Mouse (Mus musculus): ENCODE measurements around the gene Lrrc25. TPM values are rescaled to one million over a fixed set of nuclear protein-coding genes. Genes with fewer than 3 reads are reported as not detected.
A peak's percentile ranks its signal among the peaks of the same experiment; 100 is the strongest.

Lrrc25 gene
- polyA plus RNA-seq, 2 experiments: 3.2 to 3.5 TPM

DNA sequence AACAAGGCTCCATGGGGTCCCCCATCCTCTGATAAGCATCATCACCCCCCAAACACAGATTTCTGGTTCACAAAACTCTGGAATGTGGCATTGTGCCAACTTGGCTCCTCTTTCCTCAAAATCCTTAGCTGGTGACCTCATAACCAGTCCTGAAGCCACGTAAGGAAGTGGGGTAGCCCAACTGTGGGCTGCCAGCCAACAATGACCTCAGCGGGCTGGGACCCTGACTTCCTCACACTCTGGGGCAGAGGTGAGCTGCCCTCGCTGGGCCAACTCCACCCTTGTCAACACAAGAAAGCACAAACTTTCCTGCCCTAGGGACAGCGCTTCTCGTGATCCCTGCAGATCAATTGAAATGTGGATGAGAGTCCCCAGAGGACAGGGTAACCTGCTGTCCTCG, 18.1 kb downstream of the Lrrc25 start:
- H3K27me3 ChIP-seq (ENCODE audit: control insufficient read depth, insufficient read depth, low read length): peaks cover 6% of the 10 kb centered on the region; the same call in 1 of the 2 replicates
- no peak for TF ChIP-seq POLR2A (IDR thresholded peaks at IDR 0.05; ENCODE audit: borderline replicate concordance, extremely low read depth, insufficient read depth, insufficient read length)
- no peak overlapping the region for H3K27ac ChIP-seq (replicated peaks; ENCODE audit: low read depth, low read length)
- no peaks in the 10 kb centered on the region for H3K9me3 ChIP-seq (ENCODE audit: control insufficient read depth, low read length)
- H3K36me3 ChIP-seq (ENCODE audit: control insufficient read depth, insufficient read depth, low read length): no peaks in the 10 kb centered on the region
- no peak overlapping the region for H3K4me3 ChIP-seq (replicated peaks; ENCODE audit: low read length)
- no peak overlapping the region for H3K4me2 ChIP-seq (replicated peaks; ENCODE audit: low read depth, low read length, severe bottlenecking)
- H3K9ac ChIP-seq (ENCODE audit: low read depth, low read length, severe bottlenecking): no peak overlapping the region
- no peak for ATAC-seq (ENCODE audit: low FRiP score, low read depth)
- peak; percentile 64 for DNase-seq (ENCODE audit: low spot score)
- WGBS: 49% methylated on average over 6 of the region's 6 CpGs
- H3K4me1 ChIP-seq (ENCODE audit: control insufficient read depth, insufficient read depth, low read length): peaks cover 19% of the 10 kb centered on the region

DNA sequence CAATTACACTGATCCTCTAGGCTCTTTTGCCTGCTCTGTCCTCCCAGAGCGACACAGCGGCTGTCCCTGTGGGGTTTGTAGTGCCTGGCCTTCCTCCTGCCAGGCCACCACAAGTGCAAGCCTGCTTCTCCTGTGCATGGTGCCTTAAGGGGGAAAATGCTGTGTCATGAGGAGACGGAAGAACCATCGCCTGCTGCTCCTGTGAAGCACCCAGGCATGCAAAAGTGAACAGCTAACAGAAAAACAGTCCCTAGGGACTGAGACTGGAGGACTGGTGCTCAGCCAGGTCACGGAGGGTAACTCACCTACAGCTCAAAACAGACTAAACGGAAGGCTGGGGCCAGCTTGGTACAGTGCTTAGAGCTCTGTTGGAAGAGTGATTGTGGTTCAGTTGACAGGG, 19.6 kb downstream of the Lrrc25 start:
- Histone ChIP-seq H3K9me3 (ENCODE audit: control insufficient read depth, low read length) (no peaks in the 10 kb centered on the region), H3K36me3 (ENCODE audit: control insufficient read depth, insufficient read depth, low read length) (no peaks in the 10 kb centered on the region), H3K4me1 (ENCODE audit: control insufficient read depth, insufficient read depth, low read length) (peaks cover 12% of the 10 kb centered on the region; the same call in 1 of the 2 replicates), H3K9ac (ENCODE audit: low read depth, low read length, severe bottlenecking) (no peak overlapping the region), H3K27ac (replicated peaks; ENCODE audit: low read depth, low read length) (no peak overlapping the region), H3K4me3 (replicated peaks; ENCODE audit: low read length) (no peak overlapping the region), H3K4me2 (replicated peaks; ENCODE audit: low read depth, low read length, severe bottlenecking) (no peak overlapping the region), H3K27me3 (ENCODE audit: control insufficient read depth, insufficient read depth, low read length) (peaks cover 6% of the 10 kb centered on the region; the same call in 1 of the 2 replicates)
- no peak for DNase-seq (ENCODE audit: low spot score)
- ATAC-seq (ENCODE audit: low FRiP score, low read depth): no peak
- TF ChIP-seq POLR2A (IDR thresholded peaks at IDR 0.05; ENCODE audit: borderline replicate concordance, extremely low read depth, insufficient read depth, insufficient read length): no peak
- 74% methylated on average over 6 of the region's 6 CpGs for WGBS

DNA sequence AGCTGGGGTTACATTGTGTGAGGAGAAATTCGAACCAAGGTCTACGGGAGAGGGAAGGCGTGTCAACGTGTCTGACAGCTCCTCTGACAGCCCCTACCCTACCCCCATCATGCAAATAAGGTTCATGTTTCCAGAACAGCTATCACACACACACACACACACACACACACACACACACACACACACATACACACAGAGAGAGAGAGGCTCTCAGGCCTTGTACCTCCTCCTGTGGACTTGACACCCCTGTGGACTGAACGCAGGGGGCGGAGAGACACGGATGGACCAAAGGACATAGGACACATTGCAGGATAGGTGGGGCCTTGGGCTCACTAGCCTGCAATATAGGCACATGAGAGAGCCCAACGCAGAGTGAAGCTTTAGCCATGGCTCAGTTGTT, 20.9 kb downstream of the Lrrc25 start:
- no peak overlapping the region for H3K27ac ChIP-seq (replicated peaks; ENCODE audit: low read depth, low read length)
- H3K27me3 ChIP-seq (ENCODE audit: control insufficient read depth, insufficient read depth, low read length): no peaks in the 10 kb centered on the region
- H3K36me3 ChIP-seq (ENCODE audit: control insufficient read depth, insufficient read depth, low read length): no peaks in the 10 kb centered on the region
- peaks cover 10% of the 10 kb centered on the region; the same call in 1 of the 2 replicates for H3K4me1 ChIP-seq (ENCODE audit: control insufficient read depth, insufficient read depth, low read length)
- no peak for DNase-seq (ENCODE audit: low spot score)
- no peak for TF ChIP-seq POLR2A (IDR thresholded peaks at IDR 0.05; ENCODE audit: borderline replicate concordance, extremely low read depth, insufficient read depth, insufficient read length)
- no peak overlapping the region for H3K4me3 ChIP-seq (replicated peaks; ENCODE audit: low read length)
- no peak overlapping the region for H3K4me2 ChIP-seq (replicated peaks; ENCODE audit: low read depth, low read length, severe bottlenecking)
- no peak for ATAC-seq (ENCODE audit: low FRiP score, low read depth)
- WGBS: 55% methylated on average over 8 of the region's 8 CpGs
- H3K9me3 ChIP-seq (ENCODE audit: control insufficient read depth, low read length): no peaks in the 10 kb centered on the region
- no peak overlapping the region for H3K9ac ChIP-seq (ENCODE audit: low read depth, low read length, severe bottlenecking)

DNA sequence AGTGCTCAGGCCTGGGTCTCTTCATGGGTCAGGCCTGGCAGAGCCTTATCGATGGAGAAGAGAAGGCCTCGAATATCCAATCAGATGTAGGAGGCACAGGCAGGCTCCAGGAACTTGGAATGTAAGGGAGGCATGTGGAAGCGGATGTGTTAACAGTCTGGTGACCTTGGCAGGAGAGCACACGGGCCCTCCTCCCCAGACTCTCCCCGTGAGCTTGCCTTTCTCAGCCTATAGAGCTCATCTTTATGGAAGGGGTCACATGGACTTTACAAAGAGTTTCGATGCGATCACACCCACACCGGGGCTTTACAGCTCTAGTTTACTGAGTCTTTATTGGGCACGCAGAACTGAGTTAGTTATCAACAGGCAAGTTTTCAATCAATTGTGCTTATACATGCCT, 22.8 kb downstream of the Lrrc25 start:
- no peaks in the 10 kb centered on the region for H3K9me3 ChIP-seq (ENCODE audit: control insufficient read depth, low read length)
- no peaks in the 10 kb centered on the region for H3K27me3 ChIP-seq (ENCODE audit: control insufficient read depth, insufficient read depth, low read length)
- H3K4me2 ChIP-seq (replicated peaks; ENCODE audit: low read depth, low read length, severe bottlenecking): no peak overlapping the region
- no peak overlapping the region for H3K27ac ChIP-seq (replicated peaks; ENCODE audit: low read depth, low read length)
- peaks cover 10% of the 10 kb centered on the region; the same call in 1 of the 2 replicates for H3K4me1 ChIP-seq (ENCODE audit: control insufficient read depth, insufficient read depth, low read length)
- no peaks in the 10 kb centered on the region for H3K36me3 ChIP-seq (ENCODE audit: control insufficient read depth, insufficient read depth, low read length)
- no peak overlapping the region for H3K9ac ChIP-seq (ENCODE audit: low read depth, low read length, severe bottlenecking)
- 0 out of 2 replicates have a peak, but pooled peaks have one; percentile 16 for ATAC-seq (ENCODE audit: low FRiP score, low read depth)
- TF ChIP-seq POLR2A (IDR thresholded peaks at IDR 0.05; ENCODE audit: borderline replicate concordance, extremely low read depth, insufficient read depth, insufficient read length): no peak
- no peak overlapping the region for H3K4me3 ChIP-seq (replicated peaks; ENCODE audit: low read length)
- DNase-seq (ENCODE audit: low spot score): no peak
- 54% methylated on average over 9 of the region's 9 CpGs for WGBS

GRCm38 (mm10) chr8:70643019-70643418, 27.1 kb downstream of the Lrrc25 start:
- TF ChIP-seq POLR2A (IDR thresholded peaks at IDR 0.05; ENCODE audit: borderline replicate concordance, extremely low read depth, insufficient read depth, insufficient read length): no peak
- 67% methylated on average over 3 of the region's 3 CpGs for WGBS
- Histone ChIP-seq H3K27ac (replicated peaks; ENCODE audit: low read depth, low read length) (no peak overlapping the region), H3K4me1 (ENCODE audit: control insufficient read depth, insufficient read depth, low read length) (peaks cover 19% of the 10 kb centered on the region), H3K4me2 (replicated peaks; ENCODE audit: low read depth, low read length, severe bottlenecking) (no peak overlapping the region), H3K27me3 (ENCODE audit: control insufficient read depth, insufficient read depth, low read length) (no peaks in the 10 kb centered on the region), H3K9ac (ENCODE audit: low read depth, low read length, severe bottlenecking) (no peak overlapping the region), H3K9me3 (ENCODE audit: control insufficient read depth, low read length) (no peaks in the 10 kb centered on the region), H3K4me3 (replicated peaks; ENCODE audit: low read length) (no peak overlapping the region), H3K36me3 (ENCODE audit: control insufficient read depth, insufficient read depth, low read length) (no peaks in the 10 kb centered on the region)
- DNase-seq (ENCODE audit: low spot score) (no peak), ATAC-seq (ENCODE audit: low FRiP score, low read depth) (no peak)

- no peak overlapping the region for H3K4me3 ChIP-seq (replicated peaks; ENCODE audit: low read length)
- DNase-seq (ENCODE audit: low spot score) (no peak), ATAC-seq (ENCODE audit: low FRiP score, low read depth) (no peak)
- WGBS: 91% methylated on average over 2 of the region's 2 CpGs
- no peak overlapping the region for H3K27ac ChIP-seq (replicated peaks; ENCODE audit: low read depth, low read length)
- peaks cover 22% of the 10 kb centered on the region for H3K4me1 ChIP-seq (ENCODE audit: control insufficient read depth, insufficient read depth, low read length)
- H3K9me3 ChIP-seq (ENCODE audit: control insufficient read depth, low read length): no peaks in the 10 kb centered on the region
- 0 out of 2 replicates have a peak, but pooled peaks cover 4% of the 10 kb centered on the region for H3K36me3 ChIP-seq (ENCODE audit: control insufficient read depth, insufficient read depth, low read length)
- no peaks in the 10 kb centered on the region for H3K27me3 ChIP-seq (ENCODE audit: control insufficient read depth, insufficient read depth, low read length)
- H3K4me2 ChIP-seq (replicated peaks; ENCODE audit: low read depth, low read length, severe bottlenecking): no peak overlapping the region
- H3K9ac ChIP-seq (ENCODE audit: low read depth, low read length, severe bottlenecking): no peak overlapping the region
- TF ChIP-seq POLR2A (IDR thresholded peaks at IDR 0.05; ENCODE audit: borderline replicate concordance, extremely low read depth, insufficient read depth, insufficient read length): no peak
These were observed 28.1 kb downstream of the Lrrc25 start for GRCm38 (mm10) chr8:70644065-70644464.

Data from limb, embryonic 14.5 days (tissue).